Comparison of ENCODE assay signal across 8 mouse cellular contexts in genomic region chr13:9276322-9276855, GRCm38 (mm10). TPM values are rescaled to one million over a fixed set of nuclear protein-coding genes. Genes with fewer than 3 reads are reported as not detected.
A peak's percentile ranks its signal among the peaks of the same experiment; 100 is the strongest.
DNase-seq lines count a peak whose midpoint lies in the region; ATAC-seq and TF ChIP-seq lines count a peak whose summit lies in the region.

Gene Dip2c (plus strand): TSS chr13:9276528.

- WGBS in intestine, embryonic 14.5 days, result under 1% methylated on average over 57 of the region's 67 CpGs

- no peaks in the 10 kb centered on the region for H3K9me3 ChIP-seq in intestine, embryonic 14.5 days (ENCODE audit: control insufficient read depth, low read length)

- peak; percentile 94 for ATAC-seq in intestine, embryonic 14.5 days (replicated peaks; ENCODE audit: low FRiP score, low TSS enrichment, low read depth)
- peak; percentile 91 for ATAC-seq in megakaryocyte progenitor cell, adult 5-6 weeks (replicated peaks; ENCODE audit: poor library complexity)

- peak within 1 kb of the TSS; percentile 67 for H3K4me2 ChIP-seq in intestine, embryonic 14.5 days (ENCODE audit: low read length)

- H3K27ac ChIP-seq in cortical plate, adult 2 months (ENCODE audit: insufficient read depth, low read length), result peak within 1 kb of the TSS; percentile 97
- peak within 1 kb of the TSS; percentile 98 for H3K27ac ChIP-seq in intestine, embryonic 14.5 days (ENCODE audit: low read depth)

- peaks cover 4% of the 10 kb centered on the region; the same call in 1 of the 2 replicates for H3K4me1 ChIP-seq in cortical plate, adult 2 months (ENCODE audit: control insufficient read depth, insufficient read depth, low read length)
- H3K4me1 ChIP-seq in intestine, embryonic 14.5 days (replicated peaks; ENCODE audit: control insufficient read depth, insufficient read depth, low read length), result peaks cover 5% of the 10 kb centered on the region

- DNase-seq in adrenal gland, adult (ENCODE audit: inconsistent age in 2 of 2, low spot score in 1 of 2), result peak; percentile 93 to 97
- peak; percentile 91 for DNase-seq in gastrocnemius, postnatal 25 days
- DNase-seq in intestine, embryonic 14.5 days (ENCODE audit: low spot score), result peak; percentile 90
- DNase-seq in left cerebral cortex, postnatal 10 days (ENCODE audit: extremely low spot score in 1 of 2, low spot score in 2 of 2), result peak; percentile 59 to 94
- peak; percentile 88 for DNase-seq in right cerebral cortex, postnatal 25 days
- peak; percentile 82 to 88 for DNase-seq in urinary bladder, postnatal 36 days (ENCODE audit: low spot score in 2 of 2)

- H3K4me3 ChIP-seq in cortical plate, adult 2 months (ENCODE audit: insufficient read depth, low read length), result peak within 1 kb of the TSS; percentile 83
- H3K4me3 ChIP-seq in intestine, embryonic 14.5 days (ENCODE audit: low read depth, low read length), result peak within 1 kb of the TSS; percentile 77

- H3K36me3 ChIP-seq in intestine, embryonic 14.5 days (ENCODE audit: control insufficient read depth, insufficient read depth, low read length), result no peaks in the 10 kb centered on the region

- TF ChIP-seq POLR2A in cortical plate, adult 2 months (IDR thresholded peaks at IDR 0.05; ENCODE audit: extremely low read depth, insufficient read depth, low read length), result peak; percentile 32; the same call in 1 of the 2 replicates

- intact Hi-C loops in left cerebral cortex, postnatal 10 days (cut with DNase I), result loop anchor here (5.0 to 10.0 kb wide), 2 partner anchors 191 to 278 kb away; no protein-coding TSS in a partner anchor

- TF ChIP-seq CTCF in cortical plate, adult 2 months (IDR thresholded peaks at IDR 0.05; ENCODE audit: extremely low read depth, insufficient read depth, low read length), result no peak

- H3K9ac ChIP-seq in intestine, embryonic 14.5 days (ENCODE audit: low read length), result peak within 1 kb of the TSS; percentile 82

- no peaks in the 10 kb centered on the region for H3K27me3 ChIP-seq in intestine, embryonic 14.5 days (replicated peaks; ENCODE audit: control insufficient read depth, insufficient read depth, low read length)

RNA-seq across cellular contexts. Expression of gene Dip2c, which starts in this region (rescaled TPM):
- polyA plus RNA-seq in cortical plate, adult 2 months (2012; rRNA removed), result 24.8 and 25.0 TPM in 2 replicates
- 10 to 100 TPM in 1 of 2 experiments, 1 to 10 TPM in 1; 9.7 to 11.5 TPM for total RNA-seq in gastrocnemius, postnatal 25 days (2021)
- polyA plus RNA-seq in intestine, embryonic 14.5 days (2014; fragmentation: Nextera tagmentation; extraction: Ambion mirVana), result 8.6 and 9.4 TPM in 2 replicates
- total RNA-seq in left cerebral cortex, postnatal 10 days (2021), result 10 to 100 TPM; 73.8 to 76.1 TPM
- 1.6 and 1.7 TPM in 2 replicates for total RNA-seq in megakaryocyte progenitor cell, adult 5-6 weeks (2015)
- total RNA-seq in megakaryocyte progenitor cell, adult 5-6 weeks (2017), result 1.8 and 2.1 TPM in 2 replicates

Comparison
In these comparisons a context has a peak if more than half of its experiments do, and no peak if none do; other contexts are left out.
1. Peak in every context shown above with its lines: DNase-seq, ATAC-seq, H3K4me3 ChIP-seq and H3K27ac ChIP-seq.
2. RNA of gene Dip2c (total RNA-seq): 73.8 to 76.1 TPM in left cerebral cortex, postnatal 10 days; 9.7 to 11.5 TPM in gastrocnemius, postnatal 25 days and 1.6 to 2.1 TPM in megakaryocyte progenitor cell, adult 5-6 weeks; every median in the first group is over 4 times any median in the second.